Mouse (Mus musculus): ENCODE measurements around the gene Gm37240. TPM values are rescaled to one million over a fixed set of nuclear protein-coding genes. Genes with fewer than 3 reads are reported as not detected.

The Gm37240 gene
- polyA plus RNA-seq, 1 experiment from 2014 or later, result not detected

- Histone ChIP-seq H3K4me1 (replicated peaks) (0 out of 2 replicates have a peak, but pooled peaks cover 6% of the 10 kb centered on the region), H3K4me2 (no peak overlapping the region), H3K9me3 (no peaks in the 10 kb centered on the region), H3K27ac (replicated peaks) (no peak overlapping the region), H3K4me3 (no peak overlapping the region), H3K36me3 (0 out of 2 replicates have a peak, but pooled peaks cover 8% of the 10 kb centered on the region), H3K27me3 (no peaks in the 10 kb centered on the region), H3K9ac (no peak overlapping the region)
- ATAC-seq (ENCODE audit: low read depth), result no peak
- WGBS, result 75% methylated on average over 4 of the region's 4 CpGs
These were observed 1395.2 kb downstream of the Gm37240 start for GRCm38 (mm10) chr3:84492148-84492547.

DNA sequence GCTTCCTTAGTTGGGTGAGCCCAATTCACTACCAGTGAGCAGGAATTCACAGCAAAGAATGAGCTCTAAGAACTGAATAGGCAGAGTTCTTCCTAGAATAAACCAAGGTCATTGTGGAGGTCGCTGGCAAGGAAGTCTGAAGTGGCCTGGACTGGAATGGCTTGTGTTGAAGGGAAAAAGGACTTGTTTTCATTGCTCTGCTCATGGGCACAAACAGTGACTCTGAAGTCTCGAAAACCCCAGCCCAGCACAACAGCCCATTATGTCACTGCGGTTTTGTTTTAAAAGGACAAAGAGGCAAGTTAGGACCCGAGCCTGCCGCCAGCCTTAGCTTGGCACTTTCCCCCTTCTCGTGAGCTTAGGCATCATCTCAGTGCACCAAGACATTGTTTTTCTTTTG is 1398.6 kb downstream of the Gm37240 start:
- Histone ChIP-seq H3K4me3 (no peak overlapping the region), H3K36me3 (0 out of 2 replicates have a peak, but pooled peaks cover 5% of the 10 kb centered on the region), H3K27me3 (no peaks in the 10 kb centered on the region), H3K9me3 (no peaks in the 10 kb centered on the region), H3K9ac (no peak overlapping the region), H3K4me2 (no peak overlapping the region), H3K27ac (replicated peaks) (0 out of 2 replicates have a peak overlapping the region, but pooled peaks have one; percentile 14), H3K4me1 (replicated peaks) (0 out of 2 replicates have a peak, but pooled peaks cover 6% of the 10 kb centered on the region)
- no peak for ATAC-seq (ENCODE audit: low read depth)
- WGBS, result 42% methylated on average over 6 of the region's 6 CpGs

DNA sequence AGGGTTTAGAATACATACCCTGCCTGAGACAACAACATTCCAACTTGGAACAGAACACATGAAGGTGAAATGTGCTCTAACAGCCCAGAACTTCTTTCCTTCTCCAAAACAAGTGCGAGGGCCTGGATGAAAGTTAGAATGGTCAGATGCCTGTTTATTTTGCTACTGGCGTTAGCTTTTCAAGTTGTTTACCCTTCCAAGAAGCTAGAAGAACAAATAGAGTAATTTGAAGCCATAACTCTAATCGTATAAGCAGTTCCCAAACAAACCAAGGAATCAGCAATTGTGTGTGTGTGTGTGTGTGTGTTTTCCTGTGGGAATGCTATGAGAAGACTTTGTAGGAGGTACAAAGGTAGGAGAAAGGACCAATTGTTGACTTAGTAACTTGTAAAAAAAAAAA is 1402.4 kb downstream of the Gm37240 start:
- Histone ChIP-seq H3K36me3 (no peaks in the 10 kb centered on the region), H3K27ac (replicated peaks) (no peak overlapping the region), H3K9me3 (no peaks in the 10 kb centered on the region), H3K4me3 (no peak overlapping the region), H3K4me2 (no peak overlapping the region), H3K4me1 (replicated peaks) (peaks cover 20% of the 10 kb centered on the region), H3K9ac (no peak overlapping the region), H3K27me3 (peaks cover 10% of the 10 kb centered on the region)
- 72% methylated on average over 3 of the region's 3 CpGs for WGBS
- ATAC-seq (ENCODE audit: low read depth), result no peak

- no peak overlapping the region for H3K4me3 ChIP-seq
These were observed 1403.0 kb downstream of the Gm37240 start for GRCm38 (mm10) chr3:84484333-84484732.

GRCm38 (mm10) chr3:84482121-84482520 is 1405.2 kb downstream of the Gm37240 start:
- H3K27ac ChIP-seq (replicated peaks), result no peak overlapping the region
- WGBS, result 56% methylated on average over 6 of the region's 6 CpGs
- H3K4me3 ChIP-seq, result no peak overlapping the region
- peaks cover 31% of the 10 kb centered on the region for H3K27me3 ChIP-seq
- no peaks in the 10 kb centered on the region for H3K9me3 ChIP-seq
- H3K36me3 ChIP-seq, result no peaks in the 10 kb centered on the region
- H3K4me1 ChIP-seq (replicated peaks), result peaks cover 40% of the 10 kb centered on the region
- no peak overlapping the region for H3K9ac ChIP-seq
- no peak for ATAC-seq (ENCODE audit: low read depth)
- no peak overlapping the region for H3K4me2 ChIP-seq

More at GRCm38 (mm10) chr3:84484333-84484732, 1403.0 kb downstream of the Gm37240 start:
- no peaks in the 10 kb centered on the region for H3K9me3 ChIP-seq
- WGBS, result 66% methylated on average over 4 of the region's 4 CpGs
- H3K4me1 ChIP-seq (replicated peaks), result peaks cover 24% of the 10 kb centered on the region
- H3K27ac ChIP-seq (replicated peaks), result no peak overlapping the region
- H3K36me3 ChIP-seq, result no peaks in the 10 kb centered on the region
- H3K9ac ChIP-seq, result no peak overlapping the region
- no peak for ATAC-seq (ENCODE audit: low read depth)
- H3K4me2 ChIP-seq, result no peak overlapping the region
- H3K27me3 ChIP-seq, result peaks cover 10% of the 10 kb centered on the region

GRCm38 (mm10) chr3:84481104-84481503 is 1406.2 kb downstream of the Gm37240 start:
- peak overlapping the region; percentile 84; the same call in 1 of the 2 replicates for H3K9ac ChIP-seq
- 3% methylated on average over 11 of the region's 11 CpGs for WGBS

GRCm38 (mm10) chr3:84480006-84480897 is 1407.1 kb downstream of the Gm37240 start, which contains the start of gene Fhdc1:
Fhdc1 (minus strand) TSS chr3:84480429.
- Histone ChIP-seq H3K27me3 (peaks cover 40% of the 10 kb centered on the region), H3K9ac (peak within 1 kb of the TSS; percentile 84), H3K4me2 (peak within 1 kb of the TSS; percentile 97), H3K4me1 (replicated peaks) (peaks cover 40% of the 10 kb centered on the region), H3K4me3 (peak within 1 kb of the TSS; percentile 70), H3K27ac (replicated peaks) (peak within 1 kb of the TSS; percentile 79), H3K36me3 (no peaks in the 10 kb centered on the region), H3K9me3 (no peaks in the 10 kb centered on the region)
- peak; percentile 73 for ATAC-seq (ENCODE audit: low read depth)
- under 1% methylated on average over 75 of the region's 82 CpGs for WGBS

More at GRCm38 (mm10) chr3:84481104-84481503, 1406.2 kb downstream of the Gm37240 start:
- Histone ChIP-seq H3K4me2 (peak overlapping the region; percentile 97), H3K4me1 (replicated peaks) (peaks cover 40% of the 10 kb centered on the region), H3K4me3 (peak overlapping the region; percentile 70), H3K36me3 (no peaks in the 10 kb centered on the region), H3K27me3 (peaks cover 40% of the 10 kb centered on the region), H3K9me3 (no peaks in the 10 kb centered on the region), H3K27ac (replicated peaks) (no peak overlapping the region; the same call in 1 of the 2 replicates)
- ATAC-seq (ENCODE audit: low read depth), result no peak

GRCm38 (mm10) chr3:84479293-84480005 is 1407.9 kb downstream of the Gm37240 start:
- peaks cover 40% of the 10 kb centered on the region for H3K27me3 ChIP-seq
- peak; percentile 52 for ATAC-seq (ENCODE audit: low read depth)
- peaks cover 40% of the 10 kb centered on the region for H3K4me1 ChIP-seq (replicated peaks)
- under 1% methylated on average over 61 of the region's 61 CpGs for WGBS
- peak overlapping the region; percentile 70 for H3K4me3 ChIP-seq
- H3K9ac ChIP-seq, result peak overlapping the region; percentile 84
- peak overlapping the region; percentile 97 for H3K4me2 ChIP-seq
- H3K9me3 ChIP-seq, result no peaks in the 10 kb centered on the region
- peak overlapping the region; percentile 79 for H3K27ac ChIP-seq (replicated peaks)
- no peaks in the 10 kb centered on the region for H3K36me3 ChIP-seq

GRCm38 (mm10) chr3:84478896-84479292 is 1408.4 kb downstream of the Gm37240 start:
- H3K4me2 ChIP-seq, result peak overlapping the region; percentile 97
- H3K9ac ChIP-seq, result peak overlapping the region; percentile 84
- H3K4me1 ChIP-seq (replicated peaks), result peaks cover 41% of the 10 kb centered on the region
- H3K9me3 ChIP-seq, result no peaks in the 10 kb centered on the region
- no peak for ATAC-seq (ENCODE audit: low read depth)
- WGBS, result 2% methylated on average over 12 of the region's 12 CpGs
- H3K4me3 ChIP-seq, result peak overlapping the region; percentile 70
- H3K27ac ChIP-seq (replicated peaks), result no peak overlapping the region
- H3K36me3 ChIP-seq, result no peaks in the 10 kb centered on the region
- H3K27me3 ChIP-seq, result peaks cover 40% of the 10 kb centered on the region

DNA sequence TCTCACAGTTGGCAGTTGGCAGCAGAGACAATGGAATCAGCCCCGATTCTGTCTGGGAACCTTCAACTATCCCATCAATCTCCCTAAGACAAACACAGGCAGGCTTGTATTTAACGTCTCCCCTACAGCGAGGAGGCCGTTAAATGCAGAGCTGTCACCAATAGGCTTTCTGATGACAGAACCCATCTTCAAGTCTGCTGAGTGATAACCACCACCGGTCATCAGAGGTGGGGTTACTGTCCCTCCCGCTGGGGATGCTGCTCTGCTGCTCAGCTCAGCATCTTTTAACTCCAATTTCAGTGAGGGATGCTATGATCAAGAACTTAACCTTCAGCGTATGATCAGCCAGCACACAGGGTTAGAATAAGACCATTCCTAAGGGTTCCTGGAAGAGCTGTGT is 1409.1 kb downstream of the Gm37240 start:
- Histone ChIP-seq H3K27me3 (peaks cover 40% of the 10 kb centered on the region), H3K9me3 (no peaks in the 10 kb centered on the region), H3K4me3 (peak overlapping the region; percentile 70), H3K4me1 (replicated peaks) (peaks cover 47% of the 10 kb centered on the region), H3K27ac (replicated peaks) (no peak overlapping the region), H3K9ac (peak overlapping the region; percentile 84; the same call in 1 of the 2 replicates), H3K4me2 (peak overlapping the region; percentile 97), H3K36me3 (no peaks in the 10 kb centered on the region)
- ATAC-seq (ENCODE audit: low read depth), result no peak
- 3% methylated on average over 7 of the region's 7 CpGs for WGBS

DNA sequence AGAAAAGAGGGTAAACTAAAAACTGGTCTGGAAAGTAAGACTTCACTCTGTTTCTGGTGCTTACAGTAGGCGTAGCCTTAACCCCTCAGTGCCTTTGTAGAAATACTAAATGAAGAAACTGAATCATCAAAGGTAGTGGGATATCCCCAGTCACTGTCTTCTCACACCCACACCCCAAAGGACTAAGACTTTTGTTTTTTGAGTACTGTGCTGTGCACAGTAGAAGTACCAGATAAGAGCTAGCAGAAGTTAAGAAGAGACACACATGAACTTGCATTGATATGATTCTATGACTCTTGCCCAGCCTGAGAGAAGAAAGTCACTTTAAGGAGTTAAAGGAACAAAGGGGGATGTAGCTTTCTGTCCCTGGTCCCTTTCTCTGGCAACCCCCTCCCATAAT is 1409.8 kb downstream of the Gm37240 start:
- Histone ChIP-seq H3K9me3 (no peaks in the 10 kb centered on the region), H3K4me3 (peak overlapping the region; percentile 70), H3K27me3 (peaks cover 39% of the 10 kb centered on the region), H3K4me2 (peak overlapping the region; percentile 97), H3K27ac (replicated peaks) (no peak overlapping the region), H3K36me3 (no peaks in the 10 kb centered on the region), H3K9ac (no peak overlapping the region), H3K4me1 (replicated peaks) (peaks cover 53% of the 10 kb centered on the region)
- WGBS, result 93% methylated on average over 1 of the region's 1 CpGs
- no peak for ATAC-seq (ENCODE audit: low read depth)

Measured in neural tube, embryonic 13.5 days (tissue).